Mouse (Mus musculus) lung, embryonic 14.5 days (tissue): ENCODE measurements around the gene Ifi27l2b. TPM values are rescaled to one million over a fixed set of nuclear protein-coding genes. Genes with fewer than 3 reads are reported as not detected.

Source experiments
- ATAC-seq: fragments of 200-750 bp; cut with Nextera tagmentation; 2 replicates; pipeline ENCODE4 v1.8.0; 2017; ENCODE audit warnings: mild to moderate bottlenecking, moderate TSS enrichment, moderate library complexity; ENCODE audit not compliant: insufficient read depth
- DNase-seq: peaks from one replicate; pipeline ENCODE4 v3.0.0-alpha.2; 2015
- H3K27ac ChIP-seq: fragments of 300-500 bp; sonication (generic); 2 replicates; pipeline ENCODE4 v1.5.1; 2014; ENCODE audit warnings: low read depth, mild to moderate bottlenecking, moderate library complexity
- H3K27me3 ChIP-seq: fragments of 300-500 bp; sonication (generic); 2 replicates; pipeline ENCODE4 v1.6.1; 2014; ENCODE audit warnings: low read length, control low read depth; ENCODE audit not compliant: insufficient read depth
- H3K36me3 ChIP-seq: fragments of 300-500 bp; sonication (generic); 2 replicates; pipeline ENCODE4 v1.6.1; 2014; ENCODE audit warnings: control low read depth; ENCODE audit not compliant: insufficient read depth
- H3K4me1 ChIP-seq: fragments of 300-500 bp; sonication (generic); 2 replicates; pipeline ENCODE4 v1.6.1; 2014; ENCODE audit warnings: antibody characterized with exemption, control low read depth; ENCODE audit not compliant: insufficient read depth
- H3K4me2 ChIP-seq: fragments of 300-500 bp; sonication (generic); 2 replicates; pipeline ENCODE4 v1.6.1; 2014; ENCODE audit warnings: mild to moderate bottlenecking
- H3K4me3 ChIP-seq: fragments of 300-500 bp; sonication (generic); 2 replicates; pipeline ENCODE4 v1.5.1; 2014; ENCODE audit warnings: low read depth, low read length
- H3K9ac ChIP-seq: fragments of 300-500 bp; sonication (generic); 2 replicates; pipeline ENCODE4 v1.6.1; 2014
- H3K9me3 ChIP-seq: fragments of 300-500 bp; sonication (generic); 2 replicates; pipeline ENCODE4 v1.6.1; 2016; ENCODE audit warnings: low read depth, low read length, control low read depth
- CTCF ChIP-seq: IDR thresholded peaks from 2 replicates; pipeline ENCODE4 v1.5.1; 2016; ENCODE audit warnings: antibody characterized with exemption, low read depth
- WGBS: fragments of 180-500 bp; shearing (Covaris S2); extraction: QIAGEN DNeasy Blood & Tissue Kit; methylation state at CpG from one replicate; pipeline ENCODE4 v1.1.7; 2014; 5-methylcytosine and 5-hydroxymethylcytosine counted together
- polyA plus RNA-seq: library from polyadenylated mRNA; unstranded; fragments of >200 nt; fragmentation: Nextera tagmentation; extraction: Ambion mirVana; gene quantifications from 2 replicates; pipeline ENCODE4 v1.2.1, GENCODE M21; 2014

Gene Ifi27l2b
- polyA plus RNA-seq = not detected in 2 replicates

DNA sequence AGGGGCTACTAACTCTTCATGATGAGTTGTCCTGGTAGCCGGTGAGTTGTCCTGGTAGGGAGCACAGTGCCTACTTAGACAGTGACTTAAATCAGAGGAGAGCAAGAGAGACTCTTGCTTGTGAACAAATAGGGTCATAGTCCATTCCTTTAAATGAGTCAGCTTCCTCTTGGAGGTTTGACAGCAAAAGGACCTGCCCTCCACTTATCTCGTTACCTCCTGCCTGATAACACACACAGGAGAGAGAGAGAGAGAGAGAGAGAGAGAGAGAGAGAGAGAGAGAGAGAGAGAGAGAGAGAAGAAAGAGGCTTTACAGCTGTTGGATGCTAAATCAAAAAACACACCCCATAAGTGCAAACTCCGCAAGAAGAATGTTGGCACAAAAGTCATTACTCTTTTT is at the start of gene Ifi27l2b:
Ifi27l2b (minus strand) TSS at position 84 of the 400 bp plus-strand sequence.
- Histone ChIP-seq H3K27me3 (no peaks in the 10 kb centered on the region), H3K36me3 (no peaks in the 10 kb centered on the region), H3K4me1 (no peaks in the 10 kb centered on the region), H3K27ac (no peak within 1 kb of the TSS), H3K9ac (no peak within 1 kb of the TSS), H3K9me3 (no peaks in the 10 kb centered on the region), H3K4me3 (no peak within 1 kb of the TSS), H3K4me2 (no peak within 1 kb of the TSS)
- 61% methylated on average over 3 of the region's 3 CpGs for WGBS
- DNase-seq = no peak
- no peak for TF ChIP-seq CTCF
- no peak for ATAC-seq

DNA sequence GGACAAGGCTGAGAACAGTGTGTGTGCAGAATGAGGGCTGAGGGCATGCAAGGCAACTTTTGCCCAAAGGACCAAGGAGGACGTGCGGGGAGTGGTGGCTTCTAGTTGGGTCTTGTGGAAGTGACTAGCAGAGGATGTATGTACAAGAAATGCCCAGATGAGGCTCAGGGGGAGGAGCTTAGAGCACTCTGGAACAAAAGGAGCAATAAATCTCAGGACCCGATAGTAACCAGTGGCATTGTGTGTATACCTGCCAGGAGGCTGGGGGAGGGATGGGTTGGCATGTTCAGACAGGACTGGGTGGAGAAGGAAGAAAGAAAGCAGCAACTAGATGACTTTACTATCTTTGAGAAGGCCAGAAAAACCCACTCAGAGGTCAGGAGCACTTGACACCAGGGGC is 47.4 kb upstream of the Ifi27l2b start:
- TF ChIP-seq CTCF = no peak
- WGBS = 75% methylated on average over 3 of the region's 3 CpGs
- no peak for DNase-seq

DNA sequence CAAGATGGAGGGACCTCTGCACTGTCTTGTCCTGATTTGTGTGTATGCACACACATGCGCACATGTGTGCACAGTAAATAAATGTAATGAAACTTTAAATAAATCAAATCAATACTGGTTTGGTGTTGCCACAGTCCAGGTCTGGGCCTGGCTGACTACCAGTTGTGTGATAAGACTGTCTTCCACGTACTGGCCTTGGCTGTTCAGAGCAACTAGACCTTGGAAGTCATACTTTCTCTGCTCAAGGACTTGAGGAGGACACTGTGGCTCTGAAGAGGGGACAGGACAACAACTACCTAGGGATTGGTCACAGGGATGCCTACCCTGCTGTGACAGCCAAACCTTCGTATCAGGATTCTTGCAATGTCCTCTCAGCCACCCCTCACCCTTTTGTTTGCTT is 46.3 kb upstream of the Ifi27l2b start:
- no peak for TF ChIP-seq CTCF
- Histone ChIP-seq H3K9ac (no peak overlapping the region), H3K4me1 (no peaks in the 10 kb centered on the region), H3K4me3 (no peak overlapping the region), H3K27ac (no peak overlapping the region), H3K9me3 (no peaks in the 10 kb centered on the region), H3K27me3 (no peaks in the 10 kb centered on the region), H3K4me2 (no peak overlapping the region), H3K36me3 (no peaks in the 10 kb centered on the region)
- ATAC-seq = no peak
- 63% methylated on average over 3 of the region's 3 CpGs for WGBS
- no peak for DNase-seq

More for the DNA sequence above, 47.4 kb upstream of the Ifi27l2b start:
- Histone ChIP-seq H3K9ac (no peak overlapping the region), H3K27me3 (no peaks in the 10 kb centered on the region), H3K9me3 (no peaks in the 10 kb centered on the region), H3K36me3 (no peaks in the 10 kb centered on the region), H3K4me3 (no peak overlapping the region), H3K4me2 (no peak overlapping the region), H3K27ac (no peak overlapping the region), H3K4me1 (no peaks in the 10 kb centered on the region)
- ATAC-seq = no peak

DNA sequence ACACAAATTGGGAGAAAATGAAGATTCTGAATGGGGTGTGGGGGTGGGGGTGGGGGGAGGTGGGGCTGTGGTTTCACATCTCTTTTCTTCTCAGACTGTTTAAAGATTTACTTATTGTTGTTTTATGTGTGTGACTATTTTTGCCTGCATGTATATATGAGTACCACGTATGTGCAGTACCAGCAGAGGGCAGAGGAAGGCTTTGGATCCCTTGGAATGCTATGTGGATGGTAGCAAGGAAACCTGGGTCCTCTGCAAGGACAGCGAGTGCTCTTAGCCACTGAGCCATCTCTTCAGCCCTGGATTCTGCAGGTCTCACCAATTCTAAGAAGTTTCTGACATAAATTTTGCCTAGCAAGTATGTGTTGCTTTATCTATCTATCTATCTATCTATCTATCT is 42.2 kb upstream of the Ifi27l2b start:
- no peak overlapping the region for H3K4me3 ChIP-seq
- no peak for DNase-seq
- H3K9ac ChIP-seq = no peak overlapping the region
- no peaks in the 10 kb centered on the region for H3K4me1 ChIP-seq
- H3K4me2 ChIP-seq = no peak overlapping the region
- no peaks in the 10 kb centered on the region for H3K27me3 ChIP-seq
- ATAC-seq = no peak
- no peaks in the 10 kb centered on the region for H3K9me3 ChIP-seq
- no peak overlapping the region for H3K27ac ChIP-seq
- TF ChIP-seq CTCF = peak; percentile 20; the same call in 1 of the 2 replicates
- no peaks in the 10 kb centered on the region for H3K36me3 ChIP-seq
- WGBS = 84% methylated on average over 2 of the region's 2 CpGs

DNA sequence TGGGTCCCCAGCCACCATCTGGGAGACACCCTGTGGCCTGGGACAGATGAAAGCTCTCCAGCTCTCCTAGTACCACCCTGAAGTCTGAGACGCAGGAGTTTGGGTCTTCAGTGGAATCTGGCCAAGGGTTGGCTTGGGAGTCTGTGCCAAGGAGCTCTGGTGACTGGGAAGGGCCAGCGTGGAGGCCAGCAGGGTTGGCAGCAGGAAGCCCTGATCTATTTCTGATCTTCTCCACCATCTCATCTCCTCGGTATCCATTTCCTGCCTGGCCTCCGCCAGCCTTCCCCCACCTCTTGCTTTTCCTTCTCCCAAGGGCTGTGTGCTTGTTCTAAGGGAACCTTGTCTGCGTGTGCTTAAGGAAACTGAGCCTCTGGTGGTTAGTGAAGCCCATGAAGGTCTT is 41.7 kb upstream of the Ifi27l2b start:
- H3K4me2 ChIP-seq = no peak overlapping the region
- no peaks in the 10 kb centered on the region for H3K36me3 ChIP-seq
- TF ChIP-seq CTCF = no peak
- no peak overlapping the region for H3K4me3 ChIP-seq
- H3K9me3 ChIP-seq = no peaks in the 10 kb centered on the region
- no peak for ATAC-seq
- WGBS = 65% methylated on average over 5 of the region's 5 CpGs
- no peak for DNase-seq
- H3K27ac ChIP-seq = no peak overlapping the region
- H3K4me1 ChIP-seq = no peaks in the 10 kb centered on the region
- no peaks in the 10 kb centered on the region for H3K27me3 ChIP-seq
- H3K9ac ChIP-seq = no peak overlapping the region

DNA sequence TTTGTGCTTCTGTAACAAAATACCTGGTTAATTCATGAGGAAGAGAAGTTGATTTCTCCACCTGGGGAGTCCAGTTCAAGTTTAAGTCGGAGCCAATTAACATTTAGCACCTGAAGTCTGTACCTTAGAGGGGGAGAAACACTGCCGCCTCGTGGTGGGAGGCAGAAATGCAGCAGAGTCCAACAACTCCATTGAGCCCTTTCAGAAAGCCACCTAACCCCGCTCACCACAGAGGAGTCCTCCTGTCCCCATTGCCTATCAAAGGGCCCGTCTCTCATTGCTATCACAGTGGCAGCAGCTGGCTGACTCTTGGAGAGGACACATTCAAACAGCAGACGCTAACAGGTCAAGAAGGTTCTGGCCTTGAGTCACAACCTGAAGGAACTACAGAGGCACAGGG is 37.5 kb upstream of the Ifi27l2b start:
- H3K4me3 ChIP-seq = no peak overlapping the region
- H3K27ac ChIP-seq = no peak overlapping the region
- H3K4me2 ChIP-seq = no peak overlapping the region
- no peaks in the 10 kb centered on the region for H3K4me1 ChIP-seq
- 24% methylated on average over 6 of the region's 6 CpGs for WGBS
- TF ChIP-seq CTCF = peak; percentile 69
- H3K9me3 ChIP-seq = no peaks in the 10 kb centered on the region
- no peak overlapping the region for H3K9ac ChIP-seq
- H3K36me3 ChIP-seq = no peaks in the 10 kb centered on the region
- DNase-seq (peak; percentile 48), ATAC-seq (no peak)
- no peaks in the 10 kb centered on the region for H3K27me3 ChIP-seq

DNA sequence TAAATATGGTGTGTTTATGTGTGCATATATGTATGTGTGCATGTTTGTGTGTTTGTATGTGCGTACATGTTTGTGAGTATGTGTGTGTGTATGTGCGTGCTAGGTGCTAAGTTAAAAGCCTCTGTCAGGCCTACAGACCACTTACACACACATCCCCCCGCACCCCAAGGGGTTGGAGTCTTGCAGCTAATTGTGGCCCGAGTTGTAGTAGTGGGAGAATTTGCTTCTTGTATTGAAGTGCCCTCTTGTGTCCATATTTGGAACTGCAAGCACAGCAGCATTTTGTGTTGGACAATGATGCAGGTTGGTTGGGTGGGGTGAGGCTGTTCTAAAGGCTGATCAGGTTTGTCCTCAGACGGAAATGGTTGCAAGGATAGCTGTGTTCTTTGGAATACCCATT is 35.7 kb upstream of the Ifi27l2b start:
- Histone ChIP-seq H3K4me3 (no peak overlapping the region), H3K9ac (no peak overlapping the region), H3K27ac (no peak overlapping the region), H3K4me2 (no peak overlapping the region), H3K27me3 (no peaks in the 10 kb centered on the region), H3K9me3 (no peaks in the 10 kb centered on the region), H3K4me1 (no peaks in the 10 kb centered on the region), H3K36me3 (no peaks in the 10 kb centered on the region)
- WGBS = 35% methylated on average over 5 of the region's 5 CpGs
- TF ChIP-seq CTCF = peak; percentile 93
- ATAC-seq (peak; percentile 75; the same call in 1 of the 2 replicates), DNase-seq (peak; percentile 86)
